Mouse (Mus musculus): ENCODE data around the gene Ttc1.

- TF ChIP-seq CTCF (IDR thresholded peaks at IDR 0.05; ENCODE audit: low read depth): no peak
- TF ChIP-seq EP300 (optimal IDR thresholded peaks at IDR 0.05): no peak
Measured at GRCm38 (mm10) chr11:43790446-43790845, 42.6 kb upstream of the Ttc1 start.

All from stomach, postnatal 0 days (tissue).